8 mouse cellular contexts compared by ENCODE assay signal in genomic region chr10:80142530-80142925, GRCm38 (mm10). TPM values are rescaled to one million over a fixed set of nuclear protein-coding genes. Genes with fewer than 3 reads are reported as not detected.
DNase-seq lines count a peak whose midpoint lies in the region; ATAC-seq and TF ChIP-seq lines count a peak whose summit lies in the region.

No protein-coding gene starts in this region.

- no peaks in the 10 kb centered on the region for H3K9me3 ChIP-seq in hindbrain, embryonic 15.5 days
- H3K9me3 ChIP-seq in liver, embryonic 15.5 days (replicated peaks), result no peaks in the 10 kb centered on the region

- DNase-seq in cerebellum, adult 2 months, result no peak
- DNase-seq in cerebellum, postnatal 25 days, result no peak
- DNase-seq in ZHBTc4 (ENCODE audit: low read depth, low spot score), result peak; percentile 50
- DNase-seq in gastrocnemius, postnatal 25 days, result no peak
- DNase-seq in left cerebral cortex, postnatal 10 days (ENCODE audit: extremely low spot score in 1 of 2, low spot score in 2 of 2), result no peak
- DNase-seq in gastrocnemius, postnatal 10 days, result no peak

- H3K4me3 ChIP-seq in cerebellum, adult 2 months (replicated peaks; ENCODE audit: insufficient read depth, low read depth, low read length), result peak overlapping the region; percentile 67
- H3K4me3 ChIP-seq in hindbrain, embryonic 15.5 days, result peak overlapping the region; percentile 84
- H3K4me3 ChIP-seq in liver, embryonic 15.5 days (replicated peaks), result peak overlapping the region; percentile 75

- no peak for TF ChIP-seq CTCF in cerebellum, adult 2 months (IDR thresholded peaks at IDR 0.05; ENCODE audit: borderline replicate concordance, insufficient read depth, low read depth, low read length)

- peak overlapping the region; percentile 97 for H3K9ac ChIP-seq in hindbrain, embryonic 15.5 days
- peak overlapping the region; percentile 85 for H3K9ac ChIP-seq in liver, embryonic 15.5 days

- peak overlapping the region; percentile 89 for H3K27ac ChIP-seq in cerebellum, adult 2 months (ENCODE audit: insufficient read depth, low read length)
- H3K27ac ChIP-seq in hindbrain, embryonic 15.5 days (replicated peaks), result peak overlapping the region; percentile 92
- H3K27ac ChIP-seq in liver, embryonic 15.5 days (replicated peaks), result peak overlapping the region; percentile 95

- no peak for TF ChIP-seq POLR2A in cerebellum, adult 2 months (IDR thresholded peaks at IDR 0.05; ENCODE audit: borderline replicate concordance, insufficient read depth, low read length)

- WGBS in cerebellum, adult 2 months, result 1% methylated on average over 15 of the region's 15 CpGs
- 0% methylated on average over 15 of the region's 15 CpGs for WGBS in hindbrain, embryonic 15.5 days
- under 1% methylated on average over 15 of the region's 15 CpGs for WGBS in liver, embryonic 15.5 days (ENCODE audit: insufficient replicate concordance)

- no peak for ATAC-seq in hindbrain, embryonic 15.5 days (ENCODE audit: low FRiP score, low read depth)
- ATAC-seq in liver, embryonic 15.5 days (ENCODE audit: insufficient read depth), result peak; percentile 46

- peaks cover 16% of the 10 kb centered on the region for H3K36me3 ChIP-seq in hindbrain, embryonic 15.5 days
- peaks cover 36% of the 10 kb centered on the region for H3K36me3 ChIP-seq in liver, embryonic 15.5 days (replicated peaks)

- H3K4me2 ChIP-seq in hindbrain, embryonic 15.5 days, result peak overlapping the region; percentile 85
- peak overlapping the region; percentile 95 for H3K4me2 ChIP-seq in liver, embryonic 15.5 days

- intact Hi-C loops in left cerebral cortex, postnatal 10 days (cut with DNase I), result no loop called here

- H3K4me1 ChIP-seq in cerebellum, adult 2 months (ENCODE audit: control insufficient read depth, insufficient read depth, low read length), result peaks cover 36% of the 10 kb centered on the region
- H3K4me1 ChIP-seq in hindbrain, embryonic 15.5 days (replicated peaks), result peaks cover 59% of the 10 kb centered on the region
- H3K4me1 ChIP-seq in liver, embryonic 15.5 days (replicated peaks), result peaks cover 95% of the 10 kb centered on the region

- H3K27me3 ChIP-seq in cerebellum, adult 2 months (ENCODE audit: control insufficient read depth, insufficient read depth, low read length), result no peaks in the 10 kb centered on the region
- no peaks in the 10 kb centered on the region for H3K27me3 ChIP-seq in hindbrain, embryonic 15.5 days
- H3K27me3 ChIP-seq in liver, embryonic 15.5 days, result peaks cover 32% of the 10 kb centered on the region

RNA-seq across cellular contexts. Expression of gene Cbarp, which starts 1.9 kb away (rescaled TPM):
- 147 and 151 TPM in 2 replicates for polyA plus RNA-seq in cerebellum, adult 2 months (2012; rRNA removed)
- polyA plus RNA-seq in hindbrain, embryonic 15.5 days (2015; fragmentation: Nextera tagmentation; extraction: Ambion mirVana), result 61.4 and 71.3 TPM in 2 replicates
- polyA plus RNA-seq in liver, embryonic 15.5 days (2015; fragmentation: Nextera tagmentation; extraction: Ambion mirVana), result 0.35 and 0.51 TPM in 2 replicates
- total RNA-seq in gastrocnemius, postnatal 25 days (2021), result 1 to 10 TPM; 1.2 to 1.6 TPM
- 100 to 1,000 TPM; 394 to 415 TPM for total RNA-seq in left cerebral cortex, postnatal 10 days (2021)
- 1 to 10 TPM; 2.3 to 3.2 TPM for total RNA-seq in gastrocnemius, postnatal 10 days (2021)

RNA-seq across cellular contexts. Expression of gene Atp5d, which starts 4.1 kb away (rescaled TPM):
- 736 and 758 TPM in 2 replicates for polyA plus RNA-seq in cerebellum, adult 2 months (2012; rRNA removed)
- 503 and 517 TPM in 2 replicates for polyA plus RNA-seq in hindbrain, embryonic 15.5 days (2015; fragmentation: Nextera tagmentation; extraction: Ambion mirVana)
- 291 and 300 TPM in 2 replicates for polyA plus RNA-seq in liver, embryonic 15.5 days (2015; fragmentation: Nextera tagmentation; extraction: Ambion mirVana)
- total RNA-seq in gastrocnemius, postnatal 25 days (2021), result 100 to 1,000 TPM; 634 to 665 TPM
- total RNA-seq in left cerebral cortex, postnatal 10 days (2021), result 100 to 1,000 TPM; 342 to 379 TPM
- total RNA-seq in gastrocnemius, postnatal 10 days (2021), result 100 to 1,000 TPM; 576 to 659 TPM

RNA-seq across cellular contexts. Expression of gene Midn, which starts 5.5 kb away (rescaled TPM):
- polyA plus RNA-seq in cerebellum, adult 2 months (2012; rRNA removed), result 26.1 and 26.5 TPM in 2 replicates
- 22.6 and 26.0 TPM in 2 replicates for polyA plus RNA-seq in hindbrain, embryonic 15.5 days (2015; fragmentation: Nextera tagmentation; extraction: Ambion mirVana)
- polyA plus RNA-seq in liver, embryonic 15.5 days (2015; fragmentation: Nextera tagmentation; extraction: Ambion mirVana), result 2.9 and 3.1 TPM in 2 replicates
- 10 to 100 TPM; 33.7 to 34.8 TPM for total RNA-seq in gastrocnemius, postnatal 25 days (2021)
- 100 to 1,000 TPM in 1 of 2 experiments, 10 to 100 TPM in 1; 92.6 to 103 TPM for total RNA-seq in left cerebral cortex, postnatal 10 days (2021)
- 10 to 100 TPM; 34.3 to 62.7 TPM for total RNA-seq in gastrocnemius, postnatal 10 days (2021)

RNA-seq across cellular contexts. Expression of gene Cirbp, which starts 23.3 kb away (rescaled TPM):
- polyA plus RNA-seq in cerebellum, adult 2 months (2012; rRNA removed), result 240 and 261 TPM in 2 replicates
- polyA plus RNA-seq in hindbrain, embryonic 15.5 days (2015; fragmentation: Nextera tagmentation; extraction: Ambion mirVana), result 295 and 319 TPM in 2 replicates
- 13.1 and 17.0 TPM in 2 replicates for polyA plus RNA-seq in liver, embryonic 15.5 days (2015; fragmentation: Nextera tagmentation; extraction: Ambion mirVana)
- total RNA-seq in gastrocnemius, postnatal 25 days (2021), result 10 to 100 TPM; 17.3 to 21.4 TPM
- total RNA-seq in left cerebral cortex, postnatal 10 days (2021), result 100 to 1,000 TPM; 138 to 151 TPM
- total RNA-seq in gastrocnemius, postnatal 10 days (2021), result 10 to 100 TPM; 84.3 to 88.4 TPM

RNA-seq across cellular contexts. Expression of gene Stk11, which starts 26.9 kb away (rescaled TPM):
- 110 and 112 TPM in 2 replicates for polyA plus RNA-seq in cerebellum, adult 2 months (2012; rRNA removed)
- 18.6 and 20.0 TPM in 2 replicates for polyA plus RNA-seq in hindbrain, embryonic 15.5 days (2015; fragmentation: Nextera tagmentation; extraction: Ambion mirVana)
- polyA plus RNA-seq in liver, embryonic 15.5 days (2015; fragmentation: Nextera tagmentation; extraction: Ambion mirVana), result 16.4 and 21.8 TPM in 2 replicates
- 100 to 1,000 TPM in 1 of 2 experiments, 10 to 100 TPM in 1; 99.8 to 120 TPM for total RNA-seq in gastrocnemius, postnatal 25 days (2021)
- total RNA-seq in left cerebral cortex, postnatal 10 days (2021), result 10 to 100 TPM; 81.6 to 93.4 TPM
- total RNA-seq in gastrocnemius, postnatal 10 days (2021), result 100 to 1,000 TPM; 105 to 110 TPM

Comparison
In these comparisons a context has a peak if more than half of its experiments do, and no peak if none do; other contexts are left out.
1. RNA of gene Cbarp, which starts 1.9 kb away (total RNA-seq): 394 to 415 TPM in left cerebral cortex, postnatal 10 days; 2.3 to 3.2 TPM in gastrocnemius, postnatal 10 days and 1.2 to 1.6 TPM in gastrocnemius, postnatal 25 days; every median in the first group is over 10 times any median in the second.
2. Peak in every context shown above with its lines, with median percentiles within 50 percentile points of each other: H3K27ac ChIP-seq and H3K4me3 ChIP-seq.